Mouse (Mus musculus): ENCODE measurements at regions not wholly inside any gene's neighbourhood (a gene's known extent, or its start where the extent isn't known, plus 50 kb on each side); places are given as distances from the start of the nearest gene placed in this dataset.
A peak's percentile ranks its signal among the peaks of the same experiment; 100 is the strongest.

DNA sequence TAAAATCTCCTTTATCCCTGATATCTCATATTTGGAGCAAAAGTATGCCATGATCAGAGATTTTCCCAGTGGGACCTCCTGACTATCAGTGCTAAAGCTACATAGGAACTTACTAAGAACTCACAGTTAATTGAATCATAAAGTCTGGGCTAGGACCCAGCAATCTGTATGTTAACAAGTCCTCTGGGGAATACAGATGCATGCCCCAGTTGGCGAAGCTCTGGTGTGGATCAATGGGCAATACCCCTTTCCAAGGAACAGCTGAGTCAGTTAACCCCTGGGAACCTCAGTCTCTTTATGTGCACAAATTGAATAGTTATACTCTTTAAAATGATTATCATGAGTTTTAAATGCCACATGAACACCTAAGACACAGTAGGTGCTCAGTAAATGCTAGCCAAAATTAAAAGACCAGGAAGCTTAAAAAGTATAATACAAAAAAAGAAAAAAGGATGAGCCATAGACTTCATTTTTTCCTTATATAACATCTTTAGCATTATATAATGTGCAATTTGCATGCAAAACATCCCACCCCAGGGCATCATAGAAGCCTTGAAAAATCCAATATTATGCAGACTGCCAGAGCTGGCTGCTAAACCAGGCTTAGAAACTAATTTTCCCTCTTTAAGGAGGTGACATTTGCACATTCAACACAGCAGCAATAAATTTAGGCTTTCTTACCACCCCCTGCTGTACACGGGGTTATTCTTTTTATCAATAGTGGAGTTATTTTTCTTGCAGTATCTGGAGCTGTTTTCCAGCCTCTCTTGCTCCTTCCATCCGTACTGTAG lies 202.7 kb downstream of the Gm16223 start:
- no peak for DNase-seq

DNA sequence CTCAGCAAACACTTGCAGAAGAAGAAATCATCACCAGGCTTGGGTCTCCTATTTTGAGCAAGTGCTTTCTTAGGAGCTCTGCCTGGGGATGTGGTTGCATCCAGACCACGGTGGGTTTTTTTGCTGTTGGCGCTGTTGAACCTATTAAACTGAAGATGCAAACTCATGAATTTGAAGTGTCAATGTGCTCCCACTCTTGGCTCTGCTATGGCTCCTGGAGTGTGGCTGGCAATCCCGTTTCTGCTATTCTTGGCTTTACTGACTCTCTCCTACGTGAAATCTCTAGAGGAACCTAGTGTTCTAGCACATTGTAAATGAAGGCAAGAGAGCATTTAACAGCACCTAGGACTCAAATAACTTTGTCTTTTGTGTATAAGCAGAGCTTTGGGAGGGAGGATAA lies 204.2 kb downstream of the Gm16223 start:
- peak; percentile 18 to 26 for DNase-seq

DNA sequence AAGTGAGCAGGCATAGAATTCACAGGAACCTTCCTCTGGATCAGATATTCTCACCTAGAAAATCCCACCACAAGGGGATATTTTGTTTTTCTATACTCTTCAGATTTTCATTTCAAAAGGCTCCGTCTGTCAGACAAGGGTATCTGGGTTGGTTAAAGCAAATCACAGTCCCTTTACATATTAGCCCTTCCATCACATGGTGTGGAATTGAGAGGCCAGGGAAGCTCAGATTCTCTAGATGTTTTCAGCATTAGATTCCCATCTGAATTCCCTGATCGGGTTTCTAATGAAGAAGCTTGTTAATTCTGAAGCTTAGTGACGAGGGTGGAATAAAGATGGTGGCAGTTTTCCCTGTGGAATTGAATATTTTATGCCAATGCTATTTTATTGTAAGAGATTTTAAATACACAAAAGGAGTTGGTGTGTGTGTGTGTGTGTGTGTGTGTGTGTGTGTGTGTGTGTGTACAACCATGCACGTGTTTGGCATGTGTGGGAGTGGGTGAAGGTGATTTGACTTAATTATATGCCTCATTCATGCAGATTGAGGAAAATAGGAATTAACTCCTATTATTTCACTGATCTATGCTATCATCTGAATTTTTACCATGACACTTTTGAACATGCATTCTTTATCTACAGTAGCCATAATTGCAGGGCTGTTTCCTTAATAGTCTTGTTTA lies 211.0 kb downstream of the Gm16223 start:
- no peak for DNase-seq

Measured in cerebellum, postnatal 36 days (tissue).